Mouse (Mus musculus) kidney, embryonic 14.5 days (tissue): ENCODE measurements around the gene Zfp366. TPM values are rescaled to one million over a fixed set of nuclear protein-coding genes. Genes with fewer than 3 reads are reported as not detected.

Experiments used
- ATAC-seq: fragments of 200-750 bp; cut with Nextera tagmentation; 2 replicates; pipeline ENCODE4 v1.8.0; 2017; ENCODE audit warnings: moderate number of reproducible peaks, mild to moderate bottlenecking, moderate TSS enrichment, moderate library complexity; ENCODE audit not compliant: low FRiP score, low TSS enrichment
- H3K27ac ChIP-seq: fragments of 300-500 bp; sonication (generic); 2 replicates; pipeline ENCODE4 v1.5.1; 2014; ENCODE audit warnings: low read depth, mild to moderate bottlenecking, low read length, moderate library complexity, mixed read lengths
- H3K27me3 ChIP-seq: fragments of 300-500 bp; sonication (generic); 2 replicates; pipeline ENCODE4 v1.6.1; 2014; ENCODE audit warnings: mild to moderate bottlenecking, low read length; ENCODE audit not compliant: control insufficient read depth, insufficient read depth
- H3K36me3 ChIP-seq: fragments of 300-500 bp; sonication (generic); 2 replicates; pipeline ENCODE4 v1.6.1; 2014; ENCODE audit warnings: low read length, mixed read lengths; ENCODE audit not compliant: control insufficient read depth, insufficient read depth
- H3K4me1 ChIP-seq: fragments of 300-500 bp; sonication (generic); 2 replicates; pipeline ENCODE4 v1.6.1; 2014; ENCODE audit warnings: low read length, mixed read lengths; ENCODE audit not compliant: control insufficient read depth, insufficient read depth
- H3K4me2 ChIP-seq: fragments of 300-500 bp; sonication (generic); replicated peaks from 2 replicates; pipeline ENCODE4 v1.6.1; 2014; ENCODE audit warnings: low read depth, mild to moderate bottlenecking, low read length
- H3K4me3 ChIP-seq: fragments of 300-500 bp; sonication (generic); 2 replicates; pipeline ENCODE4 v1.5.1; 2014; ENCODE audit warnings: mild to moderate bottlenecking, low read length
- H3K9ac ChIP-seq: fragments of 300-500 bp; sonication (generic); 2 replicates; pipeline ENCODE4 v1.6.1; 2014; ENCODE audit warnings: low read depth, mild to moderate bottlenecking, low read length, moderate library complexity
- H3K9me3 ChIP-seq: fragments of 300-500 bp; sonication (generic); 2 replicates; pipeline ENCODE4 v1.6.1; 2016; ENCODE audit warnings: low read length; ENCODE audit not compliant: control insufficient read depth
- WGBS: fragments of 180-500 bp; shearing (Covaris S2); extraction: QIAGEN DNeasy Blood & Tissue Kit; methylation state at CpG from one replicate; pipeline ENCODE4 v1.1.7; 2014; 5-methylcytosine and 5-hydroxymethylcytosine counted together
- polyA plus RNA-seq: library from polyadenylated mRNA; unstranded; fragments of >200 nt; fragmentation: Nextera tagmentation; extraction: Ambion mirVana; gene quantifications from 2 replicates; pipeline ENCODE4 v1.2.1, GENCODE M21; 2014

The Zfp366 gene
- polyA plus RNA-seq, 1 experiment from 2014 or later: 1.6 TPM

DNA sequence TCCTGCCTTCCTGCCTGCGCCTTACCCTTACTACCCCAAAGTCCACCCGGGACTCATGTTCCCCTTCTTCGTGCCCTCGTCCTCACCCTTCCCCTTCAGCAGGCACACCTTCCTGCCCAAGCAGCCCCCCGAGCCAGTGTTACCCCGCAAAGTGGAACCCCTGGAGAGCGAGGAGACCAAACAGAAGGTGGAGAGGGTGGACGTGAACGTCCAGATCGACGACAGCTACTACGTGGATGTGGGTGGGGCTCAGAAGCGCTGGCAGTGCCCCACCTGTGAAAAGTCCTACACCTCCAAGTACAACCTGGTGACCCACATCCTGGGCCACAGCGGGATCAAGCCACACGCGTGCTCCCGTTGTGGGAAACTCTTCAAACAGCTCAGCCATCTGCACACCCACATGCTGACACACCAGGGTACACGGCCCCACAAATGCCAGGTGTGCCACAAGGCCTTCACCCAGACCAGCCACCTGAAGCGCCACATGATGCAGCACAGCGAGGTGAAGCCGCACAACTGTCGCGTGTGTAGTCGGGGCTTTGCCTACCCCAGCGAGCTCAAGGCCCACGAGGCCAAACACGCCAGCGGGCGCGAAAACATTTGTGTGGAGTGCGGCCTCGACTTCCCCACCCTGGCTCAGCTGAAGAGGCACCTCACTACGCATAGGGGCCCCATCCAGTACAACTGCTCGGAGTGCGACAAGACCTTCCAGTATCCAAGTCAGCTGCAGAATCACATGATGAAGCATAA is 44.4 kb downstream of the Zfp366 start:
- H3K4me2 ChIP-seq: no peak overlapping the region
- no peak overlapping the region for H3K27ac ChIP-seq
- no peaks in the 10 kb centered on the region for H3K9me3 ChIP-seq
- 0 out of 2 replicates have a peak, but pooled peaks cover 7% of the 10 kb centered on the region for H3K4me1 ChIP-seq
- H3K27me3 ChIP-seq: no peaks in the 10 kb centered on the region
- H3K9ac ChIP-seq: no peak overlapping the region
- WGBS: 94% methylated on average over 35 of the region's 35 CpGs
- H3K36me3 ChIP-seq: no peaks in the 10 kb centered on the region
- ATAC-seq: peak; percentile 43; the same call in 1 of the 2 replicates
- H3K4me3 ChIP-seq: no peak overlapping the region

DNA sequence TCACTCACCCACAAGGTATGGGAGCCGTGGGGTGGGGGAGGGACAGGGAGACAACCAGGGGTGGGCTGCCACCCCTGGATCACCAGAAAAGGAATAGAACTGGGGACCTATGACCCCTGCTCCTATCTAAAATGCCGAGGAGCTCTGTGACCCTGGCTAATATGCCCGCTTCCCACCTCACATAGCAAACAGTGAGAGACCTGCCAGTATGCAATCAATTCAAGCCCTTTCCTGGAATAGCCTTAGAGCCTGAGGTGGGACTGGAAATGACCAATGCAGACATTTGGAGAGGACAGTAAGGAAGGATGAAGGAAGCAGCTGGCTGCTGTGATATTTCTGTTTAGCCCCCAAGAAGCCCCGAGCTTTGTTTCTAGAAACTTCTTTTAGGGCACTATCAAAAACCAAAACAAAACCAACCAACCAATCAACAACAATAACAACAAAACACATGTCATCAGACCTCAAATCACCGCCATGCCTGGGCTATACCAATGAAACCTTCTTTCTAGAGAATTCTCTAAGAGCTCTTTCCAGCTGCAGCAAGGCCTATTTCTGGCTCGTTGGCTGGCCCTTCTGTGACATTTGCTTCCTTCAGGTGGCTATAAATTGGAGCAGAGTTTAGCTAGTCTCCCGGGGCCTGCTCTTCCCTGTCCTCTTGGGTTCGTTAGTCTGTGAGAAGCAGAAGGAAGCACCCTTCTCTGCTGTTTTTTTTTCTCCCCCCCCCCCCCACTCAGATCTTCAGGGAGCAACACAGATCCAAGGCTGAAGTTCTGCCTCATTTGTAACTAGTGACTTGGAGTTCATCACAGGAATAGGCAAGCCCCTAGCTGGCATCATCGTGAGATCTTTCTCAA is 45.2 kb downstream of the Zfp366 start:
- no peak overlapping the region for H3K4me3 ChIP-seq
- H3K4me1 ChIP-seq: 0 out of 2 replicates have a peak, but pooled peaks cover 7% of the 10 kb centered on the region
- H3K9ac ChIP-seq: no peak overlapping the region
- WGBS: 60% methylated on average over 9 of the region's 9 CpGs
- no peak overlapping the region for H3K4me2 ChIP-seq
- ATAC-seq: no peak
- H3K27me3 ChIP-seq: no peaks in the 10 kb centered on the region
- H3K36me3 ChIP-seq: no peaks in the 10 kb centered on the region
- H3K27ac ChIP-seq: no peak overlapping the region
- H3K9me3 ChIP-seq: no peaks in the 10 kb centered on the region

DNA sequence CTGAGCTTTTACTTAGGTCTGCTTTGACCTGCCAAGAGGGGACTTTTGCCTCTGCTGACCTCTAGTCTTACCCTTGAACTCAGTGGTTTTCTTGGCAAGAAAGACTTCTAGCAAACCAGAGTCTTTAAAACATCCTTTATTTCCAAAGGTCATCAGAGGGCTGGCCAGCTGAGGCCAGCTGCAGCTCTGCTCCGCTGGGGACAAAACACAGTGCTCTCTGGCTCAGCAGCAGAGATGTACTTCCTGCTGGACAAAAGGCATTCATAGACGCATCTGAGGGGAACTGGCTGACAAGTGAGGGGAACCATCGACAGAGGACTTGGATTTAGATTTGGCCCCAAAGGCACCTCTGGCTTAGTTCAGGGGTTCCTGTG is 45.9 kb downstream of the Zfp366 start:
- Histone ChIP-seq H3K36me3 (no peaks in the 10 kb centered on the region), H3K4me1 (peaks cover 10% of the 10 kb centered on the region), H3K27me3 (no peaks in the 10 kb centered on the region), H3K4me2 (no peak overlapping the region), H3K4me3 (no peak overlapping the region), H3K27ac (no peak overlapping the region), H3K9me3 (no peaks in the 10 kb centered on the region), H3K9ac (no peak overlapping the region)
- no peak; the same call in 1 of the 2 replicates for ATAC-seq
- 28% methylated on average over 3 of the region's 3 CpGs for WGBS

DNA sequence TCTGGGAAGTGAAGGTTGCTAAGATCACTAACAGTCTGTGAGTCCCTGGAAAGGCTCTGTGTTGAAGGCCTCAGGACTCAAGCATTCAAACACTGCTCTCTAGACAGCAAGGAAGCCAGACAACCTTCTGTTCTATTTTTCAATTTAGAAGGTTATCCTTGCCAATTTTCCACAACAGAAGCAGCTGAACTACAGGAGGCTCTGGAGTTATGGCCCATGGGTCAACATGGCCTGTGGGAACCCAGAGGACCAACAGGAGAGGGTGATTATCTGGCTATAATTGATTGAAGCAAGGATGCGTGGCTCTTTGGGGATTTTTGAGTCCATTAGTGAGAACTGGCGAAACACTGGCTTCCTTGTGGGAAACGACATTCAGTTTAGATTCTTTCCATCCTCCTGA is 48.7 kb downstream of the Zfp366 start:
- Histone ChIP-seq H3K4me2 (no peak overlapping the region), H3K36me3 (no peaks in the 10 kb centered on the region), H3K27ac (no peak overlapping the region), H3K4me3 (no peak overlapping the region), H3K27me3 (no peaks in the 10 kb centered on the region), H3K4me1 (peaks cover 26% of the 10 kb centered on the region), H3K9me3 (no peaks in the 10 kb centered on the region), H3K9ac (no peak overlapping the region)
- 58% methylated on average over 3 of the region's 3 CpGs for WGBS
- no peak for ATAC-seq

DNA sequence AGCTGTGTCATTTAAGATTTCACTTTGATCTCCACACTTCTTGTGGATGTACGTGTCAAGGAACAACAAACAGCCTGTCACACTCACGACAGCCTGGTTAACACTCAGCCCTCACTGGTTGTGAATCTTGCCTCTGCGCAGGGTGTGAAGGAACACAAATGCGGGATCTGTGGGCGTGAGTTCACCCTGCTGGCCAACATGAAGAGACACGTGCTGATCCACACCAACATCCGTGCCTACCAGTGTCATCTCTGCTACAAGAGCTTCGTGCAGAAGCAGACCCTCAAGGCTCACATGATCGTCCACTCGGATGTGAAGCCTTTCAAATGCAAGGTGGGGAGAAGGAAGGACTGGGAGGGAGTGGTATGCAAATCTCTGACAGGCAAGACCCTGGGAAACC is 49.3 kb downstream of the Zfp366 start:
- no peak overlapping the region for H3K4me2 ChIP-seq
- no peak overlapping the region; the same call in 1 of the 2 replicates for H3K27ac ChIP-seq
- no peak overlapping the region for H3K9ac ChIP-seq
- WGBS: 39% methylated on average over 10 of the region's 10 CpGs
- no peaks in the 10 kb centered on the region for H3K36me3 ChIP-seq
- H3K9me3 ChIP-seq: no peaks in the 10 kb centered on the region
- H3K4me3 ChIP-seq: no peak overlapping the region
- peaks cover 29% of the 10 kb centered on the region for H3K4me1 ChIP-seq
- no peak for ATAC-seq
- no peaks in the 10 kb centered on the region for H3K27me3 ChIP-seq

DNA sequence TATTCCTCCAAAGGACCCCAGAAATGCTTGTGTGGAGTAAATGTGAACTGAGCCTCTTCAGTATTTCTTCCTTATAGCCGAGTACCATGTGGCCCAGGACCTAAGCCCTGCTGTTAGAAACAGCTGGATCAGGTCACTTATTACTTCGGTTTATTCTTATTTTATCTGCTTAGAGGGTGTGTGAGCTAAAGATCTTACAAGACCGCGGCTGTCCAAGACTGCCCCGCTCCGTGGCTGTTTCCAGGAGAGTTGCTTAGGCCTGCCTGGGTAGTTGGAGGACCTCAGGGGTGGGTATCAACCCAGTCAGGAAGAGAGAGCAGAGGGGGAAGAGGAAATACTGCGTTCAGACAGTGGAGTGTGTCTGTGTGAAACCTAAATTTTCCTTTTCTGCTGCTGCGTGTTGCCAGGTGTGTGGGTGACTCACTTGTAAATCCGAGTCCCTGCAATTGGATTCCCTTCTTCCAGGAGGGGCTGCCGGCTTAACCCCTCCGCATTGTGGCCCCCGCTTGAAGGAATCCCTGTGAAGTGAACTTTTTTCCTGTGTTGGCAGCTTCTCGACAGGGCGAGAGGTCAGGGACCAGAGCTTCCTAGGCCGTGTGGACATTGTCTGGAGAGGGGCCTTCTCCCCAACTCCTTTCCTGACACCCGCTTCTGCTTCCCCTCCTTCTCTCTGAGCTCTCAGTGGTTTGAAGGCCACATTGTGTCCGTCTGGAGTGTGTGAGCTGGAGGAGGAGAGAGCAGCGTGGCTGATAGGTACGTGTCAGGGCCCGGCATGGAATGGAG is 51.0 kb downstream of the Zfp366 start:
- no peaks in the 10 kb centered on the region for H3K36me3 ChIP-seq
- H3K27ac ChIP-seq: no peak overlapping the region; the same call in 1 of the 2 replicates
- ATAC-seq: peak; percentile 8; the same call in 1 of the 2 replicates
- no peak overlapping the region for H3K9ac ChIP-seq
- H3K4me1 ChIP-seq: peaks cover 35% of the 10 kb centered on the region
- H3K4me2 ChIP-seq: no peak overlapping the region
- H3K4me3 ChIP-seq: no peak overlapping the region
- H3K9me3 ChIP-seq: no peaks in the 10 kb centered on the region
- no peaks in the 10 kb centered on the region for H3K27me3 ChIP-seq
- 58% methylated on average over 20 of the region's 20 CpGs for WGBS

DNA sequence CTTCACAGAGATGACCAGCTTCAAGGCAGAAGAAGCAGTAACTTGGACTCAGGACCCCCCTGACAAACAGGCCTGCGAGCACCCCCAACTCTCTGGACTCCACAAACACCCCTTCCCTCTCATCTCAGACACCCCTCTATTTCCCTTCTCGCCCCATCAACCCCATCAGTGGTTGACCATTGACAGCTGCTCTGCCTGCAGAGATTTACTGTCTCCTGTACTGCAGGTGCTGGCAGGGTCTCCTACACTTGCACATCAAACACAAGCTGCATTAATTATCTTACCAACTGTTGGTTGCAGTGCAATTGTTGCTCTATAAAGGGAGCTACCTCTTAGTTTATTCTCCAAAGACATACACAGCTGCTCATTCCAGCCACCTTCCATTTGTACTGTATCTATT is 51.6 kb downstream of the Zfp366 start:
- H3K27me3 ChIP-seq: no peaks in the 10 kb centered on the region
- H3K4me2 ChIP-seq: no peak overlapping the region
- H3K9ac ChIP-seq: no peak overlapping the region
- no peak overlapping the region for H3K4me3 ChIP-seq
- H3K9me3 ChIP-seq: no peaks in the 10 kb centered on the region
- no peak for ATAC-seq
- H3K4me1 ChIP-seq: peaks cover 35% of the 10 kb centered on the region
- no peaks in the 10 kb centered on the region for H3K36me3 ChIP-seq
- WGBS: 54% methylated on average over 2 of the region's 2 CpGs
- H3K27ac ChIP-seq: no peak overlapping the region

DNA sequence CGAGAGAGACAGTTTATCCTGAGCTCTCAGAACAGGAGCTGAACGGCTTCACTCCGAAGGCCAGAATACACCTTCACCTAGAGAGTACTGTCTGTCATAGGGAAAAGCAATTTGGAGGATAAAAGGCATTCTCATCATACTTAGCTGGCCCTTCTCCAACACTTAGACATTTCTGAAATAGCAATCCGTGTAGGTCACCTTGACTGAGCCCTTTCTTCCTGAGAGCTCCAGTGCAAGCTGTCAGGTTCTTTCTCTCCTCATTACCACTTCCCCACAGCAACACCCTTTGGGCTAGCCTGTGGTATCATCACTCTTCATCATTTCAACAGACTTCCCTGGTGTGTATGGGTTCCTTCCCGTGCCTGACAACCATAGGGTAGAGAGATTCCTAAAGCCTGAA is 52.5 kb downstream of the Zfp366 start:
- Histone ChIP-seq H3K36me3 (no peaks in the 10 kb centered on the region), H3K27me3 (no peaks in the 10 kb centered on the region), H3K4me1 (peaks cover 35% of the 10 kb centered on the region), H3K9ac (no peak overlapping the region), H3K4me2 (no peak overlapping the region), H3K9me3 (no peaks in the 10 kb centered on the region), H3K27ac (peak overlapping the region; percentile 93; the same call in 1 of the 2 replicates), H3K4me3 (no peak overlapping the region)
- 85% methylated on average over 5 of the region's 5 CpGs for WGBS
- no peak for ATAC-seq
